Mouse (Mus musculus) liver, embryonic 12.5 days (tissue): ENCODE data around the gene Scn9a. TPM values are rescaled to one million over a fixed set of nuclear protein-coding genes. Genes with fewer than 3 reads are reported as not detected.

Experiments used
- ATAC-seq: fragments of 200-750 bp; cut with Nextera tagmentation; 2 replicates; pipeline ENCODE4 v1.8.0; 2017; ENCODE audit warnings: moderate number of reproducible peaks, mild to moderate bottlenecking, moderate library complexity
- H3K27ac ChIP-seq: fragments of 300-500 bp; sonication (generic); 2 replicates; pipeline ENCODE4 v1.5.1; 2016; ENCODE audit warnings: mild to moderate bottlenecking
- H3K27me3 ChIP-seq: fragments of 300-500 bp; sonication (generic); replicated peaks from 2 replicates; pipeline ENCODE4 v1.6.1; 2016; ENCODE audit warnings: mild to moderate bottlenecking, moderate library complexity
- H3K36me3 ChIP-seq: fragments of 300-500 bp; sonication (generic); 2 replicates; pipeline ENCODE4 v1.6.1; 2016; ENCODE audit warnings: mild to moderate bottlenecking, moderate library complexity
- H3K4me1 ChIP-seq: fragments of 300-500 bp; sonication (generic); 2 replicates; pipeline ENCODE4 v1.6.1; 2016
- H3K4me2 ChIP-seq: fragments of 300-500 bp; sonication (generic); 2 replicates; pipeline ENCODE4 v1.6.1; 2016; ENCODE audit warnings: mild to moderate bottlenecking, moderate library complexity
- H3K4me3 ChIP-seq: fragments of 300-500 bp; sonication (generic); 2 replicates; pipeline ENCODE4 v1.5.1; 2016; ENCODE audit warnings: mild to moderate bottlenecking, moderate library complexity
- H3K9ac ChIP-seq: fragments of 300-500 bp; sonication (generic); 2 replicates; pipeline ENCODE4 v1.6.1; 2016; ENCODE audit warnings: mild to moderate bottlenecking, moderate library complexity
- H3K9me3 ChIP-seq: fragments of 300-500 bp; sonication (generic); replicated peaks from 2 replicates; pipeline ENCODE4 v1.6.1; 2016; ENCODE audit warnings: mild to moderate bottlenecking, moderate library complexity
- WGBS: fragments of 180-500 bp; shearing (Covaris S2); methylation state at CpG from one replicate; pipeline ENCODE4 v1.1.7; 2016; ENCODE audit not compliant: insufficient replicate concordance; 5-methylcytosine and 5-hydroxymethylcytosine counted together
- polyA plus RNA-seq: library from polyadenylated mRNA; unstranded; fragments of >200 nt; fragmentation: Nextera tagmentation; extraction: Ambion mirVana; gene quantifications from 2 replicates; pipeline ENCODE4 v1.2.1, GENCODE M21; 2016

The Scn9a gene
- polyA plus RNA-seq, 1 experiment from 2014 or later: not detected

- H3K4me1 ChIP-seq: no peaks in the 10 kb centered on the region
- H3K9me3 ChIP-seq: no peaks in the 10 kb centered on the region
- H3K4me2 ChIP-seq: no peak overlapping the region
- H3K27ac ChIP-seq: no peak overlapping the region
- no peak overlapping the region for H3K4me3 ChIP-seq
- ATAC-seq: no peak
- H3K27me3 ChIP-seq: no peaks in the 10 kb centered on the region
- 45% methylated on average over 3 of the region's 3 CpGs for WGBS
- no peak overlapping the region for H3K9ac ChIP-seq
- H3K36me3 ChIP-seq: no peaks in the 10 kb centered on the region
Observed at GRCm38 (mm10) chr2:66519966-66520365, 114.8 kb downstream of the Scn9a start.

GRCm38 (mm10) chr2:66511424-66511823 lies 123.3 kb downstream of the Scn9a start:
- Histone ChIP-seq H3K4me2 (no peak overlapping the region), H3K27ac (no peak overlapping the region), H3K36me3 (no peaks in the 10 kb centered on the region), H3K9ac (no peak overlapping the region), H3K27me3 (no peaks in the 10 kb centered on the region), H3K4me1 (no peaks in the 10 kb centered on the region), H3K4me3 (no peak overlapping the region), H3K9me3 (no peaks in the 10 kb centered on the region)
- WGBS: 54% methylated on average over 2 of the region's 2 CpGs
- ATAC-seq: no peak

- Histone ChIP-seq H3K27ac (no peak overlapping the region), H3K36me3 (no peaks in the 10 kb centered on the region), H3K9ac (no peak overlapping the region), H3K4me1 (no peaks in the 10 kb centered on the region), H3K9me3 (no peaks in the 10 kb centered on the region), H3K27me3 (no peaks in the 10 kb centered on the region), H3K4me3 (no peak overlapping the region), H3K4me2 (no peak overlapping the region)
- WGBS: 56% methylated on average over 3 of the region's 3 CpGs
- no peak for ATAC-seq
Observed at GRCm38 (mm10) chr2:66508032-66508431, 126.7 kb downstream of the Scn9a start.

GRCm38 (mm10) chr2:66507616-66508015 lies 127.1 kb downstream of the Scn9a start:
- no peak overlapping the region for H3K4me2 ChIP-seq
- H3K27me3 ChIP-seq: no peaks in the 10 kb centered on the region
- no peaks in the 10 kb centered on the region for H3K9me3 ChIP-seq
- H3K4me1 ChIP-seq: no peaks in the 10 kb centered on the region
- H3K4me3 ChIP-seq: no peak overlapping the region
- H3K36me3 ChIP-seq: no peaks in the 10 kb centered on the region
- no peak for ATAC-seq
- WGBS: 64% methylated on average over 1 of the region's 1 CpGs
- no peak overlapping the region for H3K9ac ChIP-seq
- no peak overlapping the region for H3K27ac ChIP-seq

- no peak for ATAC-seq
- no peaks in the 10 kb centered on the region for H3K9me3 ChIP-seq
- no peaks in the 10 kb centered on the region for H3K27me3 ChIP-seq
- WGBS: 71% methylated on average over 3 of the region's 3 CpGs
- H3K4me2 ChIP-seq: no peak overlapping the region
- H3K9ac ChIP-seq: no peak overlapping the region
- H3K36me3 ChIP-seq: no peaks in the 10 kb centered on the region
- no peak overlapping the region for H3K27ac ChIP-seq
- H3K4me3 ChIP-seq: no peak overlapping the region
- no peaks in the 10 kb centered on the region for H3K4me1 ChIP-seq
Observed at GRCm38 (mm10) chr2:66502158-66502557, 132.6 kb downstream of the Scn9a start.

GRCm38 (mm10) chr2:66494556-66494955 lies 140.2 kb downstream of the Scn9a start:
- Histone ChIP-seq H3K27me3 (no peaks in the 10 kb centered on the region), H3K9ac (no peak overlapping the region), H3K27ac (no peak overlapping the region), H3K4me3 (no peak overlapping the region), H3K36me3 (no peaks in the 10 kb centered on the region), H3K9me3 (no peaks in the 10 kb centered on the region), H3K4me2 (no peak overlapping the region), H3K4me1 (no peaks in the 10 kb centered on the region)
- 66% methylated on average over 8 of the region's 8 CpGs for WGBS
- no peak for ATAC-seq

- Histone ChIP-seq H3K27ac (no peak overlapping the region), H3K36me3 (no peaks in the 10 kb centered on the region), H3K4me2 (no peak overlapping the region), H3K4me1 (no peaks in the 10 kb centered on the region), H3K27me3 (no peaks in the 10 kb centered on the region), H3K9me3 (no peaks in the 10 kb centered on the region), H3K9ac (no peak overlapping the region), H3K4me3 (no peak overlapping the region)
- ATAC-seq: no peak
- 45% methylated on average over 2 of the region's 2 CpGs for WGBS
Observed at GRCm38 (mm10) chr2:66478395-66478794, 156.4 kb downstream of the Scn9a start.

- Histone ChIP-seq H3K4me1 (no peaks in the 10 kb centered on the region), H3K4me2 (no peak overlapping the region), H3K36me3 (no peaks in the 10 kb centered on the region), H3K4me3 (no peak overlapping the region), H3K9ac (no peak overlapping the region), H3K9me3 (no peaks in the 10 kb centered on the region), H3K27me3 (no peaks in the 10 kb centered on the region), H3K27ac (no peak overlapping the region)
- WGBS: 33% methylated on average over 3 of the region's 3 CpGs
- ATAC-seq: no peak
Observed at GRCm38 (mm10) chr2:66473181-66473822, 161.5 kb downstream of the Scn9a start.

GRCm38 (mm10) chr2:66465484-66465883 lies 169.3 kb downstream of the Scn9a start:
- no peak overlapping the region for H3K4me3 ChIP-seq
- no peak overlapping the region for H3K9ac ChIP-seq
- H3K4me1 ChIP-seq: no peaks in the 10 kb centered on the region
- no peak for ATAC-seq
- 72% methylated on average over 3 of the region's 3 CpGs for WGBS
- no peak overlapping the region for H3K27ac ChIP-seq
- H3K36me3 ChIP-seq: no peaks in the 10 kb centered on the region
- no peak overlapping the region for H3K4me2 ChIP-seq
- H3K27me3 ChIP-seq: no peaks in the 10 kb centered on the region
- H3K9me3 ChIP-seq: no peaks in the 10 kb centered on the region

- Histone ChIP-seq H3K27ac (no peak overlapping the region), H3K9me3 (no peaks in the 10 kb centered on the region), H3K9ac (no peak overlapping the region), H3K4me3 (no peak overlapping the region), H3K4me1 (no peaks in the 10 kb centered on the region), H3K4me2 (no peak overlapping the region), H3K27me3 (no peaks in the 10 kb centered on the region), H3K36me3 (no peaks in the 10 kb centered on the region)
- WGBS: 72% methylated on average over 2 of the region's 2 CpGs
- no peak for ATAC-seq
Observed at GRCm38 (mm10) chr2:66464874-66465458, 169.8 kb downstream of the Scn9a start.

- ATAC-seq: no peak
Observed at GRCm38 (mm10) chr2:66463916-66464315, 170.8 kb downstream of the Scn9a start.

GRCm38 (mm10) chr2:66462458-66462857 lies 172.3 kb downstream of the Scn9a start:
- Histone ChIP-seq H3K4me3 (no peak overlapping the region), H3K9ac (no peak overlapping the region), H3K4me2 (no peak overlapping the region), H3K9me3 (no peaks in the 10 kb centered on the region), H3K36me3 (no peaks in the 10 kb centered on the region), H3K27me3 (no peaks in the 10 kb centered on the region), H3K27ac (no peak overlapping the region), H3K4me1 (no peaks in the 10 kb centered on the region)
- no peak for ATAC-seq
- 75% methylated on average over 1 of the region's 1 CpGs for WGBS

More at GRCm38 (mm10) chr2:66463916-66464315, 170.8 kb downstream of the Scn9a start:
- no peaks in the 10 kb centered on the region for H3K9me3 ChIP-seq
- H3K36me3 ChIP-seq: no peaks in the 10 kb centered on the region
- 70% methylated on average over 6 of the region's 6 CpGs for WGBS
- no peak overlapping the region for H3K9ac ChIP-seq
- H3K27me3 ChIP-seq: no peaks in the 10 kb centered on the region
- H3K4me1 ChIP-seq: no peaks in the 10 kb centered on the region
- H3K4me3 ChIP-seq: no peak overlapping the region
- H3K4me2 ChIP-seq: no peak overlapping the region
- H3K27ac ChIP-seq: no peak overlapping the region

- no peak within 1 kb of the TSS for H3K4me3 ChIP-seq
- no peak for ATAC-seq
Observed at GRCm38 (mm10) chr2:66440711-66441110, 194.1 kb downstream of the Scn9a start, which contains the start of gene Scn1a. Gene Scn1a (minus strand): TSS chr2:66440840.

More at GRCm38 (mm10) chr2:66440711-66441110, 194.1 kb downstream of the Scn9a start, which contains the start of gene Scn1a:
- H3K9ac ChIP-seq: no peak within 1 kb of the TSS
- H3K36me3 ChIP-seq: no peaks in the 10 kb centered on the region
- no peaks in the 10 kb centered on the region for H3K9me3 ChIP-seq
- WGBS: 16% methylated on average over 7 of the region's 7 CpGs
- H3K4me2 ChIP-seq: peak within 1 kb of the TSS; percentile 28
- H3K27me3 ChIP-seq: no peaks in the 10 kb centered on the region; the same call in 1 of the 2 replicates
- H3K27ac ChIP-seq: no peak within 1 kb of the TSS
- no peaks in the 10 kb centered on the region for H3K4me1 ChIP-seq
